Comparison of ENCODE assay signal across 9 mouse cellular contexts in genomic region chr10:52416458-52416857, GRCm38 (mm10). TPM values are rescaled to one million over a fixed set of nuclear protein-coding genes. Genes with fewer than 3 reads are reported as not detected.
DNase-seq lines count a peak whose midpoint lies in the region; ATAC-seq and TF ChIP-seq lines count a peak whose summit lies in the region.
"Had no signal": no experiment of that assay in that cellular context is flagged by ENCODE, and none has a peak within 500 bp of the region (broad histone marks: within the 10 kb centered on the region; RNA-seq: fewer than 3 reads in every experiment).

No protein-coding gene starts in this region.

- TF ChIP-seq CTCF in stomach, postnatal 0 days (IDR thresholded peaks at IDR 0.05; ENCODE audit: low read depth): no peak

- peak overlapping the region; percentile 57 for H3K4me2 ChIP-seq in neural tube, embryonic 12.5 days (replicated peaks)
- H3K4me2 ChIP-seq in limb, embryonic 14.5 days (replicated peaks; ENCODE audit: low read depth, low read length, severe bottlenecking): peak overlapping the region; percentile 58; the same call in 1 of the 2 replicates
- H3K4me2 ChIP-seq in stomach, postnatal 0 days (replicated peaks; ENCODE audit: low read depth): peak overlapping the region; percentile 57

- H3K4me3 ChIP-seq in neural tube, embryonic 12.5 days: no peak overlapping the region
- H3K4me3 ChIP-seq in limb, embryonic 14.5 days (replicated peaks; ENCODE audit: low read length): peak overlapping the region; percentile 95; the same call in 1 of the 2 replicates
- peak overlapping the region; percentile 96; the same call in 1 of the 2 replicates for H3K4me3 ChIP-seq in stomach, postnatal 0 days (ENCODE audit: low read depth, low read length)

- TF ChIP-seq POLR2A in limb, embryonic 14.5 days (IDR thresholded peaks at IDR 0.05; ENCODE audit: borderline replicate concordance, extremely low read depth, insufficient read depth, insufficient read length): no peak

- 80% methylated on average over 2 of the region's 2 CpGs for WGBS in neural tube, embryonic 12.5 days
- 18% methylated on average over 2 of the region's 2 CpGs for WGBS in limb, embryonic 14.5 days
- WGBS in stomach, postnatal 0 days: 26% methylated on average over 2 of the region's 2 CpGs

- TF ChIP-seq EP300 in stomach, postnatal 0 days (optimal IDR thresholded peaks at IDR 0.05): no peak

- H3K9ac ChIP-seq in neural tube, embryonic 12.5 days: 0 out of 2 replicates have a peak overlapping the region, but pooled peaks have one; percentile 45
- H3K9ac ChIP-seq in limb, embryonic 14.5 days (ENCODE audit: low read depth, low read length, severe bottlenecking): 0 out of 2 replicates have a peak overlapping the region, but pooled peaks have one; percentile 54
- H3K9ac ChIP-seq in stomach, postnatal 0 days (ENCODE audit: low read length): no peak overlapping the region

- no peak for ATAC-seq in cerebellum, adult (ENCODE audit: insufficient number of reproducible peaks, low FRiP score, low TSS enrichment)
- ATAC-seq in neural tube, embryonic 12.5 days (ENCODE audit: low FRiP score, low read depth): no peak
- no peak for ATAC-seq in limb, embryonic 14.5 days (ENCODE audit: low FRiP score, low read depth)
- no peak for ATAC-seq in stomach, postnatal 0 days (ENCODE audit: low FRiP score, low TSS enrichment)

- no peak overlapping the region for H3K27ac ChIP-seq in neural tube, embryonic 12.5 days
- peak overlapping the region; percentile 28; the same call in 1 of the 2 replicates for H3K27ac ChIP-seq in limb, embryonic 14.5 days (replicated peaks; ENCODE audit: low read depth, low read length)
- H3K27ac ChIP-seq in stomach, postnatal 0 days (replicated peaks): no peak overlapping the region

- no peaks in the 10 kb centered on the region for H3K36me3 ChIP-seq in neural tube, embryonic 12.5 days
- H3K36me3 ChIP-seq in limb, embryonic 14.5 days (ENCODE audit: control insufficient read depth, insufficient read depth, low read length): peaks cover 4% of the 10 kb centered on the region; the same call in 1 of the 2 replicates
- H3K36me3 ChIP-seq in stomach, postnatal 0 days (ENCODE audit: control insufficient read depth, insufficient read depth, low read length): no peaks in the 10 kb centered on the region; the same call in 1 of the 2 replicates

- peak; percentile 13 for DNase-seq in cerebellum, adult 8-10 months
- DNase-seq in neural tube, embryonic 10.5 days (ENCODE audit: extremely low spot score, low spot score): no peak
- DNase-seq in limb, embryonic 14.5 days (ENCODE audit: low spot score): no peak
- DNase-seq in stomach, postnatal 0 days (ENCODE audit: low spot score): no peak
- no peak for DNase-seq in frontal cortex, adult 2 months (ENCODE audit: extremely low spot score in 1 of 2, low spot score in 1 of 2)
- DNase-seq in ovary, postnatal 36 days (ENCODE audit: low spot score): no peak
- DNase-seq: left cerebral cortex, postnatal 4 days had no signal

- H3K4me1 ChIP-seq in neural tube, embryonic 12.5 days: peaks cover 11% of the 10 kb centered on the region
- peaks cover 16% of the 10 kb centered on the region for H3K4me1 ChIP-seq in limb, embryonic 14.5 days (ENCODE audit: control insufficient read depth, insufficient read depth, low read length)
- H3K4me1 ChIP-seq in stomach, postnatal 0 days (replicated peaks; ENCODE audit: control insufficient read depth, insufficient read depth): 0 out of 2 replicates have a peak, but pooled peaks cover 5% of the 10 kb centered on the region

- no peaks in the 10 kb centered on the region for H3K9me3 ChIP-seq in neural tube, embryonic 12.5 days
- no peaks in the 10 kb centered on the region for H3K9me3 ChIP-seq in limb, embryonic 14.5 days (ENCODE audit: control insufficient read depth, low read length)
- no peaks in the 10 kb centered on the region for H3K9me3 ChIP-seq in stomach, postnatal 0 days (ENCODE audit: control insufficient read depth, low read length)

- H3K27me3 ChIP-seq in neural tube, embryonic 12.5 days (replicated peaks): no peaks in the 10 kb centered on the region
- no peaks in the 10 kb centered on the region for H3K27me3 ChIP-seq in limb, embryonic 14.5 days (ENCODE audit: control insufficient read depth, insufficient read depth, low read length)
- no peaks in the 10 kb centered on the region for H3K27me3 ChIP-seq in stomach, postnatal 0 days (ENCODE audit: control insufficient read depth, insufficient read depth, low read length)

RNA-seq across cellular contexts. Expression of gene Nus1, which starts 0.9 kb away (rescaled TPM):
- polyA plus RNA-seq in neural tube, embryonic 12.5 days (2016; fragmentation: Nextera tagmentation; extraction: Ambion mirVana): 17.0 and 17.2 TPM in 2 replicates
- 24.8 and 26.2 TPM in 2 replicates for polyA plus RNA-seq in limb, embryonic 14.5 days (2012; rRNA removed)
- polyA plus RNA-seq in limb, embryonic 14.5 days (2014; fragmentation: Nextera tagmentation; extraction: Ambion mirVana): 17.1 and 17.3 TPM in 2 replicates
- polyA plus RNA-seq in stomach, postnatal 0 days (2015; fragmentation: Nextera tagmentation; extraction: Ambion mirVana): 10.1 and 10.4 TPM in 2 replicates
- 32.9 and 35.1 TPM in 2 replicates for polyA plus RNA-seq in frontal cortex, adult 2 months (2012; rRNA removed)

RNA-seq across cellular contexts. Expression of gene Nepn, which starts 27.7 kb away (rescaled TPM):
- polyA plus RNA-seq in neural tube, embryonic 12.5 days (2016; fragmentation: Nextera tagmentation; extraction: Ambion mirVana): not detected in 2 replicates
- polyA plus RNA-seq in limb, embryonic 14.5 days (2012; rRNA removed): 0.06 TPM in 2 replicates
- 0.14 TPM in 1 of 2 replicates, not detected in the other for polyA plus RNA-seq in limb, embryonic 14.5 days (2014; fragmentation: Nextera tagmentation; extraction: Ambion mirVana)
- polyA plus RNA-seq in stomach, postnatal 0 days (2015; fragmentation: Nextera tagmentation; extraction: Ambion mirVana): 0.55 TPM in 1 of 2 replicates, not detected in the other
- 0.11 and 0.12 TPM in 2 replicates for polyA plus RNA-seq in frontal cortex, adult 2 months (2012; rRNA removed)

RNA-seq across cellular contexts. Expression of gene Gopc, which starts 34.5 kb away (rescaled TPM):
- 31.7 and 35.6 TPM in 2 replicates for polyA plus RNA-seq in neural tube, embryonic 12.5 days (2016; fragmentation: Nextera tagmentation; extraction: Ambion mirVana)
- 14.6 and 17.6 TPM in 2 replicates for polyA plus RNA-seq in limb, embryonic 14.5 days (2012; rRNA removed)
- polyA plus RNA-seq in limb, embryonic 14.5 days (2014; fragmentation: Nextera tagmentation; extraction: Ambion mirVana): 20.2 and 21.8 TPM in 2 replicates
- polyA plus RNA-seq in stomach, postnatal 0 days (2015; fragmentation: Nextera tagmentation; extraction: Ambion mirVana): 11.9 and 12.0 TPM in 2 replicates
- 25.0 and 25.1 TPM in 2 replicates for polyA plus RNA-seq in frontal cortex, adult 2 months (2012; rRNA removed)

RNA-seq across cellular contexts. Expression of gene Gm26741, which starts 57.9 kb away (rescaled TPM):
- polyA plus RNA-seq in neural tube, embryonic 12.5 days (2016; fragmentation: Nextera tagmentation; extraction: Ambion mirVana): not detected in 2 replicates
- polyA plus RNA-seq in limb, embryonic 14.5 days (2012; rRNA removed): not detected in 2 replicates
- not detected in 2 replicates for polyA plus RNA-seq in limb, embryonic 14.5 days (2014; fragmentation: Nextera tagmentation; extraction: Ambion mirVana)
- polyA plus RNA-seq in stomach, postnatal 0 days (2015; fragmentation: Nextera tagmentation; extraction: Ambion mirVana): not detected in 2 replicates
- polyA plus RNA-seq in frontal cortex, adult 2 months (2012; rRNA removed): not detected in 2 replicates
